Mouse (Mus musculus) small intestine, adult 2 months (tissue): ENCODE data around the gene Rab42. TPM values are rescaled to one million over a fixed set of nuclear protein-coding genes. Genes with fewer than 3 reads are reported as not detected.
"Not testable (repeated sequence)": the region's sequence is repeated elsewhere in the genome, so short reads cannot be mapped to it uniquely, and the experiment has no call there.

ENCODE experiments used
- H3K27ac ChIP-seq: fragments of 200-500 bp; 2 replicates; pipeline ENCODE4 v1.5.1; 2012; ENCODE audit warnings: low read depth, low read length, control low read depth, inconsistent platforms; ENCODE audit not compliant: insufficient read depth
- H3K27me3 ChIP-seq: fragments of 200-500 bp; 2 replicates; pipeline ENCODE4 v1.6.1; 2012; ENCODE audit warnings: mild to moderate bottlenecking, moderate library complexity, low read length, inconsistent platforms; ENCODE audit not compliant: control insufficient read depth, insufficient read depth
- H3K36me3 ChIP-seq: fragments of 200-500 bp; 2 replicates; pipeline ENCODE4 v1.6.1; 2012; ENCODE audit warnings: mild to moderate bottlenecking, low read length, control low read depth, inconsistent platforms; ENCODE audit not compliant: control insufficient read depth, insufficient read depth
- H3K4me1 ChIP-seq: fragments of 200-500 bp; 2 replicates; pipeline ENCODE4 v1.6.1; 2012; ENCODE audit warnings: low read length, inconsistent platforms, mixed read lengths; ENCODE audit not compliant: control insufficient read depth, insufficient read depth, insufficient read length
- H3K4me3 ChIP-seq: fragments of 200-500 bp; 2 replicates; pipeline ENCODE4 v1.5.1; 2012; ENCODE audit warnings: low read depth, mild to moderate bottlenecking, control low read depth, inconsistent platforms, low read length, moderate library complexity
- CTCF ChIP-seq: fragments of 200-500 bp; IDR thresholded peaks from 2 replicates; pipeline ENCODE4 v1.5.1; 2012; ENCODE audit warnings: low read depth, mild to moderate bottlenecking, control low read depth, inconsistent platforms, low read length, moderate library complexity, mixed read lengths; ENCODE audit not compliant: insufficient replicate concordance, insufficient read length; ENCODE audit errors: extremely low read depth
- POLR2A ChIP-seq: fragments of 200-500 bp; IDR thresholded peaks from 2 replicates; pipeline ENCODE4 v1.6.1; 2012; ENCODE audit warnings: low read depth, mild to moderate bottlenecking, control low read depth, inconsistent platforms, low read length, moderate library complexity
- WGBS: fragments of 180-500 bp; shearing (Covaris S2); methylation state at CpG from one replicate; pipeline ENCODE4 v1.1.7; 2018; 5-methylcytosine and 5-hydroxymethylcytosine counted together
- polyA plus RNA-seq: library from polyadenylated mRNA; depleted of rRNA; stranded (reverse); fragments of >200 nt; gene quantifications from 2 replicates; pipeline ENCODE4 v1.2.3, GENCODE M21; 2012

Gene Rab42
- polyA plus RNA-seq, 1 experiment: 0.98 TPM

DNA sequence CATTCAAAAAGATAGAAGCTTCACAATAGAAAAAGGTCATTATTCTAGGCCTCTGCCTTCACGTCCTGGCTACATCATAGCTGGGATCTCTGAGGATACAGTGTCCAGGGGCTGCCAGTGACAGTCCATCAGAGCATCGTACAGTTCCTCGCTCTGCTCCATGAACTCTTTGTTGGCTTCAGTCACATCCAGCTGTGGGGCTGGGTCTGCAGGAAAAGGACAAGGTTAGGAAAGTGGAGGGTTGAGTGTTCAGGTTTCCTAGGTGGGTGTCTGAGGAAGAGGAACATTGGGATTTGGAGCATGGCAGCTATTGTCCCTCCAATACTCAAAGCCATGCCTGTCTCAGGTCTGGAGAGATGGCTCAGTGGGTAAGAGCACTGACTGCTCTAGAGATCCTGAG is 8.6 kb upstream of the Rab42 start:
- Histone ChIP-seq H3K27ac (no peak overlapping the region), H3K4me1 (peaks cover 4% of the 10 kb centered on the region; the same call in 1 of the 2 replicates), H3K27me3 (no peaks in the 10 kb centered on the region), H3K4me3 (no peak overlapping the region), H3K36me3 (peaks cover 30% of the 10 kb centered on the region)
- TF ChIP-seq CTCF (no peak), POLR2A (no peak)
- 71% methylated on average over 3 of the region's 3 CpGs for WGBS

DNA sequence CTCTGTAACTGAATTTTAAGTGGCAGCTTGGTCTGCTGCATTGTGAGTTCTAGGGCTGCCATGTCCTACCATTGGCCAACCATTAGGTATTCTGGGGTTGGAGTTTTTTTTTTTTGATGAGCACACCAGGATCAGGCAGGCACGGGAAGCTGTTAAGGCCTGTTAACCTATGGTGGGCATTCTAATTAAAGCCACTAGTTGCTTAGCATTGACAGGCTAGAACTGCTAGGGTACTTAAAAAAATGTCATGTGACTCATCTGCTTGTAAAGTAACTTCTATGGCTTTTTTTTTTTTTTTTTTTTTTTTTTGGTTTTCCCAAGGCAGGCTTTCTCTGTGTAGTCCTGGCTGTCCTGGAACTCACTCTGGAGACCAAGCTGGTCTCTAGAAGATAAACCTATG is 8.0 kb upstream of the Rab42 start:
- H3K36me3 ChIP-seq: peaks cover 27% of the 10 kb centered on the region
- TF ChIP-seq CTCF (no peak), POLR2A (no peak)
- H3K4me3 ChIP-seq: no peak overlapping the region
- no peak overlapping the region for H3K27ac ChIP-seq
- WGBS: 81% methylated on average over 1 of the region's 1 CpGs
- H3K4me1 ChIP-seq: peaks cover 4% of the 10 kb centered on the region; the same call in 1 of the 2 replicates
- no peaks in the 10 kb centered on the region for H3K27me3 ChIP-seq

DNA sequence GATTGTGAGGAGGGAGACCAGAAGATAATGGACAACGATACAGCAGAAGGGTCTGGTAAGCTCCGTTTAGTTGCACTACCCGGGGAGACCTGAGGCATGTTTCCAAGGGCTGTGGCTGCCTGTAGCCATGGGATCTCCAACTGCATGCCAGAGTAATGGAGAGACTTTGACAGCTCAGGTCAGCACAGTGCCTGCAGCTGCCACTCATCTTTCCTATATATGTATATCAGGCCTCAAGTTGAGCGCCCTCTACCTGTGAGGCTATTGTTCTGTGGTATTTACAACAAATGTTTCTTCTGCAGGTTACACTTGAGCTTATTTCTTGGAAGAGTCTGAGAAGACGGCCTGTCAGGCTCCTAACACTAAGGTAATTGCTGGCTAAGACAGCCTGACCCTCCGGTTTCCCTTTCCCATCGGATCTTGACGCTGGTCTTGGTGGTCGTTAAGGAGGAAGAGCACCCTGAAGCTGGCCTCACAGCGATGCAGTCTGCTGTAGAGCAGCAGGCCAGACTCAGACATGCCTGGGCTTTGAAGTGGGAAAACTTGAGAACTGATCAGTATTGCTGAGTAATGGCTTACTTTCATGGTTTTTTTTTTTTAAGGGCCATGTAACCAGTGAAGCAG is 6.8 kb upstream of the Rab42 start:
- Histone ChIP-seq H3K4me1 (peaks cover 4% of the 10 kb centered on the region; the same call in 1 of the 2 replicates), H3K4me3 (peak overlapping the region; percentile 31), H3K36me3 (peaks cover 26% of the 10 kb centered on the region), H3K27ac (no peak overlapping the region), H3K27me3 (no peaks in the 10 kb centered on the region)
- 19% methylated on average over 10 of the region's 10 CpGs for WGBS
- TF ChIP-seq CTCF: peak; percentile 47; the same call in 1 of the 2 replicates
- TF ChIP-seq POLR2A: no peak

DNA sequence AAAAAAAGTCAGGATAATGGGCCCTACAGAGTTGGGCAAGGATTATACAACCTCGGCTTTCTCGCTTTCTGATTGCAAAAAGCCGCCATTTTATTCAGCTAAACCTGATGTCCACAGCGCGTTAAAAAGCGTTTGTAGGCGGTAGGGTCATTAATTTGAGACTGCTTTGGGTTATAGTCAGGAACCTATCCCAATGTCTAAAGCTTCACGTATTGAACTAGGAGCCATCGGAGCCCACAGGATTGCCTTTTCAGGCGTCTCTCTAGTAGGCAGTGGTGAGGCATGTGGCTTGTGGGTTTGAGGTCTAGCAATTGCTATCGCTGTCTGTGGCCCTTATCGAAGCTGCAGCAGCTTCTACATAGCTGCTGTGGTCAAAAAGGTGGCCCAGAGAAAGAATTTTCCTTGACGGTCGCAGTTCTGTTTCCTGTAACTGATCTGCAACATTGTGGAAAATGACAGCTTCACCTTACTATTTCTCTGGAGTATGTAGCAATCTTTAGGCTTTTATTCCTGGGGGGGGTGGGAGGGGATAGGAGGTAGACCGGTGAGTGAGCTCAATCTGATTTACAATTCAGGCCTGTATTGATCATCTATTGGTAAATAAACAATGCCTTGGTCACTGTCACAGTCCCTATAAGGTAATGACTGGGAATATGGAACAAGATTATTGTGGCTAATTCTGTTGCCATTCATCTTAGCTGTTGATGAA is 6.1 kb upstream of the Rab42 start:
- peak overlapping the region; percentile 80 for H3K27ac ChIP-seq
- TF ChIP-seq CTCF (no peak), POLR2A (no peak)
- H3K36me3 ChIP-seq: peaks cover 26% of the 10 kb centered on the region
- no peaks in the 10 kb centered on the region for H3K27me3 ChIP-seq
- peak overlapping the region; percentile 88 for H3K4me3 ChIP-seq
- H3K4me1 ChIP-seq: peaks cover 4% of the 10 kb centered on the region; the same call in 1 of the 2 replicates
- under 1% methylated on average over 15 of the region's 15 CpGs for WGBS

DNA sequence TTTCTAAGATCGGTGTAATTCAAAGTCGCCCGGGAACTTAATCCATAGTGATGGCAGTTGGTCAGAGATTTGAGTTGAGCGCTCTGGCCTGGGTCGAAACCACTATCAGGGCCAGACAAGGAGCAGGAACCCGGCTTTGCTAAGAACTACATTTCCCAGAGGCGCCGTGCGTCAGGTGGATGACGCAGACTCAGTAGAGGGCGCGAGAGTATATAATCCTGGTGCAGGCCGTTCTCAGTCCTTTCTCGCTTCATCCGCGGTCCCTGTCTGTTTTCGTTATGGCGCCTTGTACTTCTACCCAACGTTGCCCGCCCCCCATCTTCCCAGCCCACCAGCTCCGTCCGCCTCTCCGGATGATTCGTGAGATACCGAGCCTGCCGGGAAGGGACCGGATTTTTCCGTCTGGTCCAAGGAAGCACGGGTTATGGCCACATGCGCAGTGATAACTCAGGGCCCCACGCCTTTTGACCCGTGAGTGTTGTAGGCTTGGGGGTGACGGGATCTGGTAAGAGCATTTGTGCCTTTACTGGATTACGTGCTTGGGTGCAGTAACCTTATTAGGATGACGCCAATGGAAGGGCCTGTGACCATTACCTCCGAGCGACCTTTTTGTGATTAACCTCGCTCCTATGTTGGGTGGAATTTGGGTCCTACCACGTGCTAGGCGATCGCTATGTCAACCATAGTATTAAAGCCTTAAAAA is 5.4 kb upstream of the Rab42 start:
- Histone ChIP-seq H3K27me3 (no peaks in the 10 kb centered on the region), H3K36me3 (peaks cover 21% of the 10 kb centered on the region), H3K4me3 (peak overlapping the region; percentile 88), H3K27ac (peak overlapping the region; percentile 80), H3K4me1 (peaks cover 8% of the 10 kb centered on the region; the same call in 1 of the 2 replicates)
- WGBS: under 1% methylated on average over 41 of the region's 41 CpGs
- peak; percentile 97 for TF ChIP-seq POLR2A
- TF ChIP-seq CTCF: no peak

DNA sequence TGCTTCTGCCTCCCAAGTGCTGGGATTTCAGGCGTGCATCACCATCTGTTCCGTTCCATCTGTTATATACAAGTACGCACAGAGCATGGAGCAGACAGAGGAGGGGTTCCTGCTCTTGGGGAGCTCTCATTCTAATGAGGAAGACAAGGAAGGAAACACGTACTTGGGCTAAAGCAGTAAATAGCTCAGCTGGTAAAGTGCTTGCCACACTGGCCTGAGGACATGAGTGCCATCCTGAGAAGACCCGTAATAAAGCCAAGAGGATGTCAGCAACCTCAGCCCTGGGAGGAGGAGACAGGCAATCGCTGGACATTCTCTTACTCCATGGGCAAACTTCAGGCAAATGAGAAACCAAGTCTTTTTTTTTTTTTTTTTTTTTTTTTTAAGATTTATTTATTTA is 2.8 kb upstream of the Rab42 start:
- peaks cover 8% of the 10 kb centered on the region; the same call in 1 of the 2 replicates for H3K4me1 ChIP-seq
- 74% methylated on average over 6 of the region's 6 CpGs for WGBS

DNA sequence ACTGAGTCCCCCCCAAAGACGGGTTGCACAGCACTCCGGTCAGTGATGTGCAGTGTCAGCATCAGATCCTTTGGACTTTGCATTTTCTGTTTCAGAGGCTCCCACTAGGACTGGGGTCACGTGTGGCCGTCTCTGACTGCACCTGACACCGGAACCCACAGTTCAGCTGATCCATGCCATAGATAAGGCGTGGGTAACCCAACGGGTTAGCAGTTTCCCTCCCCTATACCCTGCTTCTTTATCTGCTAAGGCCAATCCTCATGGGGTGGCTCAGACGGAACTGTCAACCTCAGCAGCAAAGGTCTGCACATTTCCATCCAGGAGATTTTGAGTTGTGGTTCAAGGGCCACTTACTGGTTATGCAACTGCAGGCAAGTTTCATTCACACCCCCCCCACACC is 2.1 kb upstream of the Rab42 start:
- 72% methylated on average over 8 of the region's 8 CpGs for WGBS
- peaks cover 8% of the 10 kb centered on the region; the same call in 1 of the 2 replicates for H3K4me1 ChIP-seq
- TF ChIP-seq CTCF: no peak
- TF ChIP-seq POLR2A: no peak
- peaks cover 3% of the 10 kb centered on the region for H3K36me3 ChIP-seq
- no peaks in the 10 kb centered on the region for H3K27me3 ChIP-seq
- H3K27ac ChIP-seq: no peak overlapping the region
- no peak overlapping the region for H3K4me3 ChIP-seq

More for the DNA sequence above, 2.8 kb upstream of the Rab42 start:
- Histone ChIP-seq H3K27ac (peak overlapping the region; percentile 27; the same call in 1 of the 2 replicates), H3K36me3 (peaks cover 9% of the 10 kb centered on the region), H3K27me3 (no peaks in the 10 kb centered on the region), H3K4me3 (no peak overlapping the region)
- TF ChIP-seq CTCF (no peak), POLR2A (no peak)

DNA sequence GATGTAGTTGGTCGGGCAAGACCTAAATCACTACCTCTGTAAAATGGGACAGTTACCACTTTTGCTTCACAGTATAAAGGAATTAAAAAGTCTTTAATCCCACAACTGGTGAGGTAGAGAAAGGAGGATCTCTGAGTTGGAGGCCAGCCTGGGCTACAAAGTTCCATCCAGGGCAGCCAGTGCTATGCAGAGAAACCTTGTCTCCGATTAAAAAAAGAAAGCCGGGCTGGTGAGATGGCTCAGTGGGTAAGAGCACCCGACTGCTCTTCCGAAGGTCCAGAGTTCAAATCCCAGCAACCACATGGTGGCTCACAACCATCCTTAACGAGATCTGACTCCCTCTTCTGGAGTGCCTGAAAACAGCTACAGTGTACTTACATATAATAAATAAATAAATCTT is 299 bp upstream of the Rab42 start:
- 23% methylated on average over 6 of the region's 6 CpGs for WGBS
- H3K27ac ChIP-seq, H3K4me3 ChIP-seq, H3K4me1 ChIP-seq, H3K27me3 ChIP-seq, H3K36me3 ChIP-seq: not testable (repeated sequence)
